Mouse (Mus musculus) C2C12 (cell line): ENCODE measurements around the gene Phyhipl.

Experiments used
- CTCF ChIP-seq: IDR thresholded peaks from one replicate; pipeline ENCODE4 v1.5.1; 2011; ENCODE audit not compliant: control insufficient read depth, insufficient read depth, insufficient read length
- FOSL1 ChIP-seq: IDR thresholded peaks from one replicate; pipeline ENCODE4 v1.8.0; 2011; ENCODE audit warnings: mild to moderate bottlenecking, low read length; ENCODE audit not compliant: poor library complexity, insufficient read depth, severe bottlenecking
- MAX ChIP-seq: IDR thresholded peaks from one replicate; pipeline ENCODE4 v1.6.1; 2011; ENCODE audit warnings: mild to moderate bottlenecking, control low read depth
- MYOG ChIP-seq: IDR thresholded peaks from one replicate; pipeline ENCODE4 v1.6.1; 2011; ENCODE audit not compliant: control insufficient read depth, insufficient read length; ENCODE audit errors: extremely low read depth

DNA sequence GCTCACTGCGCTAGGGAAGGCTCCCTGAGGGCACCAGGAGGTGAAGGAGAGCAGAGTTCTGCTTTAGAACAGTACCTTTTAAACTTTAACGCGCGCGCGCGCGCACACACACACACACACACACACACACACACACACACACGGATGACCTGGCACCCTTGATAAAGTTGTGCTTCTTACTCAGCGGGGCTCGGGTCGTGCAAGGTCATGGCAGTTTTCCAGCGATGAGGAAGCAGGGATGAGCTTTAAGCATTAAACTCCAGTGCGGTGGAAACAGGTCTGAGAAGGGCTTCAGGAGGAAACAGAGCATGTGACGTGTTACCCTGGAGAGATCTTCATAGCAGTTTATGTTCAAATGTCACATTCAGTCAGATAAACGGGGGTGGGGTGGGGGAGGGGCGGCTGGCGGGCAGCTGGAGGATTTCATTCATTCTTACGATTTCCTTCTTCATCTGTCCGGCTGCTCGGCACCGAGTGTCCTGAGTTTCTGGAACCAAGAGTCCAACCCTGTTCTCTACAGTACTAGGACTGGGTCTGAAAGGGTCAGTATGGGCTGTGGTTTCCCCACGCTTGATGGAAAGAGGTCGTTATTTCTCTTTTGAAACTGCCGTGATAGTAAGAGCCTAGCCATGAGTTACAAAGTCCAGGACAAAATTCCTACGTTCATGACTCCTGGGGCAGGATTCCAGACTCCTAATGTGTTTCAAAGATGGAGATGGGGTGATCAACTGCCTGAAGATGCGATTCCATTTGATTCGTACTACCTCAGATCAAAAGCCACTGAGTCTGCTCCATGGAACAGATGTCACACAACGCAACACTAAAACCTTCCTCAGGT, 41.2 kb upstream of the Phyhipl start:
- TF ChIP-seq CTCF (no peak), MAX (no peak), FOSL1 (no peak), MYOG (no peak)
